Mouse (Mus musculus) limb, embryonic 13.5 days (tissue): ENCODE data around the gene Gin1. TPM values are rescaled to one million over a fixed set of nuclear protein-coding genes. Genes with fewer than 3 reads are reported as not detected.
A peak's percentile ranks its signal among the peaks of the same experiment; 100 is the strongest.
"Not testable (repeated sequence)": the region's sequence is repeated elsewhere in the genome, so short reads cannot be mapped to it uniquely, and the experiment has no call there.

Experiments used
- ATAC-seq: fragments of 200-750 bp; cut with Nextera tagmentation; 2 replicates; pipeline ENCODE4 v1.8.0; 2017; ENCODE audit warnings: low read depth, moderate number of reproducible peaks, moderate TSS enrichment; ENCODE audit not compliant: low FRiP score
- H3K27ac ChIP-seq: fragments of 300-500 bp; sonication (generic); 2 replicates; pipeline ENCODE4 v1.5.1; 2015; ENCODE audit warnings: inconsistent platforms, mild to moderate bottlenecking, moderate library complexity
- H3K27me3 ChIP-seq: fragments of 300-500 bp; sonication (generic); 2 replicates; pipeline ENCODE4 v1.6.1; 2015; ENCODE audit warnings: mild to moderate bottlenecking, inconsistent platforms
- H3K36me3 ChIP-seq: fragments of 300-500 bp; sonication (generic); 2 replicates; pipeline ENCODE4 v1.6.1; 2015; ENCODE audit warnings: inconsistent platforms, mild to moderate bottlenecking, moderate library complexity
- H3K4me1 ChIP-seq: fragments of 300-500 bp; sonication (generic); 2 replicates; pipeline ENCODE4 v1.6.1; 2015; ENCODE audit warnings: inconsistent platforms
- H3K4me2 ChIP-seq: fragments of 300-500 bp; sonication (generic); replicated peaks from 2 replicates; pipeline ENCODE4 v1.6.1; 2015; ENCODE audit warnings: inconsistent platforms, mild to moderate bottlenecking, moderate library complexity
- H3K4me3 ChIP-seq: fragments of 300-500 bp; sonication (generic); 2 replicates; pipeline ENCODE4 v1.5.1; 2015; ENCODE audit warnings: moderate library complexity, mild to moderate bottlenecking, inconsistent platforms
- H3K9ac ChIP-seq: fragments of 300-500 bp; sonication (generic); 2 replicates; pipeline ENCODE4 v1.6.1; 2015; ENCODE audit warnings: mild to moderate bottlenecking, inconsistent platforms
- H3K9me3 ChIP-seq: fragments of 300-500 bp; sonication (generic); 2 replicates; pipeline ENCODE4 v1.6.1; 2016; ENCODE audit warnings: inconsistent platforms
- WGBS: fragments of 180-500 bp; shearing (Covaris S2); methylation state at CpG from one replicate; pipeline ENCODE4 v1.1.7; 2015; 5-methylcytosine and 5-hydroxymethylcytosine counted together
- polyA plus RNA-seq: library from polyadenylated mRNA; unstranded; fragments of >200 nt; fragmentation: Nextera tagmentation; extraction: Ambion mirVana; gene quantifications from 2 replicates; pipeline ENCODE4 v1.2.1, GENCODE M21; 2015

Gin1 gene
- 18.7 TPM in 2 replicates for polyA plus RNA-seq

GRCm38 (mm10) chr1:97769904-97770753 lies at the start of gene Gin1, which contains the start of gene Ppip5k2:
Gene Gin1, plus strand, starts transcription at chr1:97770172.
Gene Ppip5k2, minus strand, starts transcription at chr1:97770411.
- peak within 1 kb of the TSS; percentile 93 for H3K4me3 ChIP-seq
- H3K4me1 ChIP-seq: peaks cover 20% of the 10 kb centered on the region
- H3K27ac ChIP-seq: peak within 1 kb of the TSS; percentile 81
- H3K27me3 ChIP-seq: no peaks in the 10 kb centered on the region
- peak within 1 kb of the TSS; percentile 79 for H3K4me2 ChIP-seq
- no peaks in the 10 kb centered on the region for H3K36me3 ChIP-seq
- H3K9me3 ChIP-seq: no peaks in the 10 kb centered on the region
- WGBS: under 1% methylated on average over 66 of the region's 66 CpGs
- peak; percentile 99 for ATAC-seq
- peak within 1 kb of the TSS; percentile 88 for H3K9ac ChIP-seq

GRCm38 (mm10) chr1:97726730-97727129 lies 43.2 kb upstream of the Gin1 start:
- H3K4me2 ChIP-seq: no peak overlapping the region
- H3K27ac ChIP-seq: no peak overlapping the region
- WGBS: 72% methylated on average over 2 of the region's 2 CpGs
- H3K9ac ChIP-seq: no peak overlapping the region
- H3K4me3 ChIP-seq: no peak overlapping the region
- H3K9me3 ChIP-seq: no peaks in the 10 kb centered on the region
- ATAC-seq: no peak
- H3K36me3 ChIP-seq: peaks cover 31% of the 10 kb centered on the region
- H3K4me1 ChIP-seq: no peaks in the 10 kb centered on the region
- no peaks in the 10 kb centered on the region for H3K27me3 ChIP-seq

GRCm38 (mm10) chr1:97729339-97729738 lies 40.6 kb upstream of the Gin1 start:
- Histone ChIP-seq H3K4me3 (no peak overlapping the region), H3K4me2 (no peak overlapping the region), H3K9ac (no peak overlapping the region), H3K27me3 (no peaks in the 10 kb centered on the region), H3K4me1 (no peaks in the 10 kb centered on the region), H3K9me3 (no peaks in the 10 kb centered on the region), H3K27ac (no peak overlapping the region), H3K36me3 (peaks cover 34% of the 10 kb centered on the region)
- ATAC-seq: no peak
- WGBS: 59% methylated on average over 1 of the region's 1 CpGs

DNA sequence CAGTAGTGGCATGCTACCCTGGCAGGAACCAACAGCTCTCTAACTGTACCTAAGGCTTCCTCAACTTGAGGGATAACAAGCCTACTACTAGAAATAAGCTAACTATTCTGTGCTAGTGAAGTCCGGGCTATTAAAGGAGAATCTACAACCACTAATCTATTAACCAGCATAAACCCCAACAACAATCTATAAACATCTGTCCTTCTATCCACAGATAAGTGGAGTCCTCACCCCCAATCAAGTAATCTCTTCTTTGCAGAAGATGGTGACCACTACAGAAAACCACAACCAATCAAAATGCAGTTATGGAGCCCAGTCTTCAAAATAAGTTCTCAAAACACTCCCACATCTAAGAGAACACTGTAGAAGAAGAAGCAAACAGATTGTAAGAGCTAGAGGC lies 26.9 kb upstream of the Gin1 start:
- Histone ChIP-seq H3K27ac (no peak overlapping the region), H3K4me3 (no peak overlapping the region), H3K9me3 (no peaks in the 10 kb centered on the region), H3K9ac (no peak overlapping the region), H3K27me3 (no peaks in the 10 kb centered on the region), H3K4me2 (no peak overlapping the region), H3K4me1 (no peaks in the 10 kb centered on the region), H3K36me3 (peaks cover 50% of the 10 kb centered on the region)
- 100% methylated on average over 1 of the region's 1 CpGs for WGBS
- ATAC-seq: no peak

- Histone ChIP-seq H3K9me3 (no peaks in the 10 kb centered on the region), H3K9ac (no peak overlapping the region), H3K4me2 (no peak overlapping the region), H3K4me3 (no peak overlapping the region), H3K36me3 (peaks cover 50% of the 10 kb centered on the region), H3K4me1 (no peaks in the 10 kb centered on the region), H3K27me3 (no peaks in the 10 kb centered on the region), H3K27ac (no peak overlapping the region)
- 90% methylated on average over 4 of the region's 4 CpGs for WGBS
- ATAC-seq: no peak
Measured at GRCm38 (mm10) chr1:97745712-97746111, 24.3 kb upstream of the Gin1 start.

DNA sequence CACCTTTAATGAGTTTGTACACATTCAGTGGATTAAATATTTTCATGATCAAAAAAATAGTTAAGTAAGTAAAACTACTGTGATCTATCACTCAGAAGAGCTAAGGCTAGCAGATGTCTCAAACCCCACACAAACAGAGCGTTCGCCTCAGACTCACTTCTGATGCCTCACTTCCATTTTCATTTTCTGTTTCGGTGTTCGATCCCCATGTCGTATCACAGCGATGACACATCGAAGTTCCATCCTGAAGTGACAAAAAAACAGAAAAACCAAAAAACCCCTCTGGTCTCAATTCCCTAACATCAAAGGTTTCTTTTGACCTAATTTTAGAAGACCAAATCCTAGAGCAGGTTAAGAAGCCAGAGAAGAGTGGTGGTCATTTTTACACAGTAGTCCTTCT lies 23.7 kb upstream of the Gin1 start:
- Histone ChIP-seq H3K27me3 (no peaks in the 10 kb centered on the region), H3K27ac (no peak overlapping the region), H3K4me2 (no peak overlapping the region), H3K4me1 (no peaks in the 10 kb centered on the region), H3K9ac (no peak overlapping the region), H3K9me3 (no peaks in the 10 kb centered on the region), H3K4me3 (no peak overlapping the region), H3K36me3 (peaks cover 50% of the 10 kb centered on the region)
- WGBS: 97% methylated on average over 7 of the region's 7 CpGs
- no peak for ATAC-seq

GRCm38 (mm10) chr1:97748163-97748562 lies 21.8 kb upstream of the Gin1 start:
- H3K36me3 ChIP-seq: peaks cover 51% of the 10 kb centered on the region
- H3K9ac ChIP-seq: no peak overlapping the region
- no peaks in the 10 kb centered on the region for H3K9me3 ChIP-seq
- H3K27me3 ChIP-seq: no peaks in the 10 kb centered on the region
- ATAC-seq: no peak
- H3K4me3 ChIP-seq: no peak overlapping the region
- 88% methylated on average over 3 of the region's 3 CpGs for WGBS
- H3K4me1 ChIP-seq: no peaks in the 10 kb centered on the region
- no peak overlapping the region for H3K4me2 ChIP-seq
- no peak overlapping the region for H3K27ac ChIP-seq

GRCm38 (mm10) chr1:97753216-97753615 lies 16.8 kb upstream of the Gin1 start:
- H3K27me3 ChIP-seq: no peaks in the 10 kb centered on the region
- H3K4me3 ChIP-seq: no peak overlapping the region
- H3K9ac ChIP-seq: no peak overlapping the region
- H3K36me3 ChIP-seq: peaks cover 43% of the 10 kb centered on the region
- H3K4me1 ChIP-seq: no peaks in the 10 kb centered on the region
- ATAC-seq: no peak
- no peak overlapping the region for H3K4me2 ChIP-seq
- H3K9me3 ChIP-seq: no peaks in the 10 kb centered on the region
- no peak overlapping the region for H3K27ac ChIP-seq

GRCm38 (mm10) chr1:97754392-97754791 lies 15.6 kb upstream of the Gin1 start:
- H3K9me3 ChIP-seq: no peaks in the 10 kb centered on the region
- H3K9ac ChIP-seq: no peak overlapping the region
- H3K4me2 ChIP-seq: no peak overlapping the region
- H3K4me1 ChIP-seq: no peaks in the 10 kb centered on the region
- H3K4me3 ChIP-seq: no peak overlapping the region
- H3K27me3 ChIP-seq: no peaks in the 10 kb centered on the region
- no peak for ATAC-seq
- WGBS: 81% methylated on average over 4 of the region's 4 CpGs
- H3K36me3 ChIP-seq: peaks cover 38% of the 10 kb centered on the region
- H3K27ac ChIP-seq: no peak overlapping the region

- Histone ChIP-seq H3K9me3 (no peaks in the 10 kb centered on the region), H3K4me1 (no peaks in the 10 kb centered on the region), H3K27me3 (no peaks in the 10 kb centered on the region), H3K4me3 (no peak overlapping the region), H3K27ac (no peak overlapping the region), H3K9ac (no peak overlapping the region), H3K4me2 (no peak overlapping the region), H3K36me3 (peaks cover 18% of the 10 kb centered on the region)
- no peak for ATAC-seq
Measured at GRCm38 (mm10) chr1:97759841-97760240, 10.1 kb upstream of the Gin1 start.

GRCm38 (mm10) chr1:97760598-97760997 lies 9.4 kb upstream of the Gin1 start:
- no peak overlapping the region for H3K4me2 ChIP-seq
- H3K9ac ChIP-seq: no peak overlapping the region
- peaks cover 10% of the 10 kb centered on the region for H3K36me3 ChIP-seq
- H3K4me3 ChIP-seq: no peak overlapping the region
- H3K27ac ChIP-seq: no peak overlapping the region
- 88% methylated on average over 7 of the region's 7 CpGs for WGBS
- no peaks in the 10 kb centered on the region for H3K9me3 ChIP-seq
- ATAC-seq: no peak
- no peaks in the 10 kb centered on the region for H3K27me3 ChIP-seq
- no peaks in the 10 kb centered on the region for H3K4me1 ChIP-seq

DNA sequence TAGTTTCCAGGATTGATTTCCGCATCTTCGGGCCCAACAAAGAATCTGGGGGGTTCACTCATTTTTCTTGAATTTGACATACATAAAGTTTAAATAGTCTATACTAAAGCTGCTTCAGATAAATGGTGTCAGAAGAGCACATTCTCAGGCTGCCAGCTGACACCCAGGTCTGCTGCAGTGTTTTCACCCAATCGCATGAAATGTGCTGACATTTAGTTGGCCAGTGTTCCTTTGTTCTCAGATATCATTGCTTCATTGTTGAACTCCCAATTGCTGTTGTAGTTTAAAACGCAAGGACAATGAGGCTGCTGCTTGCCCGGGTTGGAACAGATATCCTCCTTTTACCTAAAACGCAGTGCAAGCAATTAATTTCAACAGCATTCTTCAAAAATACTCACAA lies 8.5 kb upstream of the Gin1 start:
- Histone ChIP-seq H3K9me3 (no peaks in the 10 kb centered on the region), H3K36me3 (peaks cover 8% of the 10 kb centered on the region; the same call in 1 of the 2 replicates), H3K9ac (no peak overlapping the region), H3K27ac (no peak overlapping the region), H3K27me3 (no peaks in the 10 kb centered on the region), H3K4me2 (no peak overlapping the region), H3K4me3 (no peak overlapping the region), H3K4me1 (no peaks in the 10 kb centered on the region)
- no peak for ATAC-seq
- 91% methylated on average over 6 of the region's 6 CpGs for WGBS

- not testable (repeated sequence) for H3K4me2 ChIP-seq, ATAC-seq, H3K36me3 ChIP-seq, H3K9me3 ChIP-seq, H3K27me3 ChIP-seq, H3K4me3 ChIP-seq, H3K9ac ChIP-seq, H3K27ac ChIP-seq
- H3K4me1 ChIP-seq: peaks cover 16% of the 10 kb centered on the region
- WGBS: 78% methylated on average over 4 of the region's 4 CpGs
Measured at GRCm38 (mm10) chr1:97765712-97766111, 4.3 kb upstream of the Gin1 start.
